Mouse (Mus musculus) embryonic facial prominence, embryonic 14.5 days (tissue): Measurements from ENCODE around the gene Mapkapk2. TPM values are rescaled to one million over a fixed set of nuclear protein-coding genes. Genes with fewer than 3 reads are reported as not detected.

Experiments
- ATAC-seq: fragments of 200-750 bp; cut with Nextera tagmentation; 2 replicates; pipeline ENCODE4 v1.8.0; 2017; ENCODE audit warnings: low read depth, moderate number of reproducible peaks, moderate TSS enrichment
- DNase-seq: peaks from one replicate; pipeline ENCODE4 v3.0.0-alpha.2; 2015; ENCODE audit warnings: low spot score
- H3K27ac ChIP-seq: fragments of 300-500 bp; sonication (generic); replicated peaks from 2 replicates; pipeline ENCODE4 v1.5.1; 2014; ENCODE audit warnings: low read depth, mild to moderate bottlenecking, low read length, moderate library complexity
- H3K27me3 ChIP-seq: fragments of 300-500 bp; sonication (generic); replicated peaks from 2 replicates; pipeline ENCODE4 v1.6.1; 2014; ENCODE audit warnings: low read length; ENCODE audit not compliant: control insufficient read depth, insufficient read depth
- H3K36me3 ChIP-seq: fragments of 300-500 bp; sonication (generic); 2 replicates; pipeline ENCODE4 v1.6.1; 2014; ENCODE audit warnings: low read length, mixed read lengths; ENCODE audit not compliant: control insufficient read depth, insufficient read depth
- H3K4me1 ChIP-seq: fragments of 300-500 bp; sonication (generic); 2 replicates; pipeline ENCODE4 v1.6.1; 2014; ENCODE audit warnings: antibody characterized with exemption, low read length; ENCODE audit not compliant: control insufficient read depth, insufficient read depth
- H3K4me2 ChIP-seq: fragments of 300-500 bp; sonication (generic); 2 replicates; pipeline ENCODE4 v1.6.1; 2014; ENCODE audit warnings: low read depth, mild to moderate bottlenecking, low read length, moderate library complexity, mixed read lengths
- H3K4me3 ChIP-seq: fragments of 300-500 bp; sonication (generic); 2 replicates; pipeline ENCODE4 v1.5.1; 2014; ENCODE audit warnings: low read depth, mild to moderate bottlenecking, low read length
- H3K9ac ChIP-seq: fragments of 300-500 bp; sonication (generic); 2 replicates; pipeline ENCODE4 v1.6.1; 2014; ENCODE audit warnings: low read depth, mild to moderate bottlenecking, low read length, moderate library complexity, mixed read lengths
- H3K9me3 ChIP-seq: fragments of 300-500 bp; sonication (generic); 2 replicates; pipeline ENCODE4 v1.6.1; 2016; ENCODE audit warnings: low read length; ENCODE audit not compliant: control insufficient read depth
- WGBS: fragments of 180-500 bp; shearing (Covaris S2); extraction: QIAGEN DNeasy Blood & Tissue Kit; methylation state at CpG from one replicate; pipeline ENCODE4 v1.1.7; 2014; 5-methylcytosine and 5-hydroxymethylcytosine counted together
- polyA plus RNA-seq: library from polyadenylated mRNA; unstranded; fragments of >200 nt; fragmentation: Nextera tagmentation; extraction: Ambion mirVana; gene quantifications from 2 replicates; pipeline ENCODE4 v1.2.1, GENCODE M21; 2014

Gene Mapkapk2
- polyA plus RNA-seq, 1 experiment from 2014 or later = 47.8 TPM

GRCm38 (mm10) chr1:131020425-131021310 lies 77.0 kb downstream of the Mapkapk2 start:
- Histone ChIP-seq H3K4me2 (no peak overlapping the region), H3K36me3 (no peaks in the 10 kb centered on the region), H3K9me3 (no peaks in the 10 kb centered on the region), H3K27ac (no peak overlapping the region), H3K27me3 (no peaks in the 10 kb centered on the region), H3K4me1 (0 out of 2 replicates have a peak, but pooled peaks cover 4% of the 10 kb centered on the region), H3K9ac (no peak overlapping the region), H3K4me3 (no peak overlapping the region)
- ATAC-seq (no peak), DNase-seq (no peak)
- WGBS = 46% methylated on average over 12 of the region's 12 CpGs

GRCm38 (mm10) chr1:131019492-131020098 lies 78.0 kb downstream of the Mapkapk2 start, which contains the start of gene Il10:
TSS of gene Il10 (plus strand) at chr1:131019845.
- DNase-seq (no peak), ATAC-seq (no peak)
- Histone ChIP-seq H3K9me3 (no peaks in the 10 kb centered on the region), H3K9ac (no peak within 1 kb of the TSS), H3K4me1 (0 out of 2 replicates have a peak, but pooled peaks cover 4% of the 10 kb centered on the region), H3K36me3 (no peaks in the 10 kb centered on the region), H3K4me2 (no peak within 1 kb of the TSS), H3K27ac (no peak within 1 kb of the TSS), H3K4me3 (no peak within 1 kb of the TSS), H3K27me3 (no peaks in the 10 kb centered on the region)
- WGBS = 72% methylated on average over 8 of the region's 8 CpGs

GRCm38 (mm10) chr1:131015879-131016278 lies 81.7 kb downstream of the Mapkapk2 start:
- Histone ChIP-seq H3K4me2 (no peak overlapping the region), H3K27me3 (no peaks in the 10 kb centered on the region), H3K9ac (no peak overlapping the region), H3K36me3 (no peaks in the 10 kb centered on the region), H3K27ac (no peak overlapping the region), H3K9me3 (no peaks in the 10 kb centered on the region), H3K4me3 (no peak overlapping the region), H3K4me1 (0 out of 2 replicates have a peak, but pooled peaks cover 4% of the 10 kb centered on the region)
- DNase-seq (no peak), ATAC-seq (no peak)
- 90% methylated on average over 7 of the region's 7 CpGs for WGBS

GRCm38 (mm10) chr1:131015281-131015680 lies 82.3 kb downstream of the Mapkapk2 start:
- H3K4me1 ChIP-seq = 0 out of 2 replicates have a peak, but pooled peaks cover 1% of the 10 kb centered on the region
- H3K4me2 ChIP-seq = no peak overlapping the region
- ATAC-seq (no peak), DNase-seq (no peak)
- no peak overlapping the region for H3K4me3 ChIP-seq
- 79% methylated on average over 6 of the region's 6 CpGs for WGBS
- H3K27me3 ChIP-seq = no peaks in the 10 kb centered on the region
- no peak overlapping the region for H3K9ac ChIP-seq
- no peaks in the 10 kb centered on the region for H3K36me3 ChIP-seq
- H3K9me3 ChIP-seq = no peaks in the 10 kb centered on the region
- no peak overlapping the region for H3K27ac ChIP-seq

GRCm38 (mm10) chr1:131013926-131014325 lies 83.7 kb downstream of the Mapkapk2 start:
- Histone ChIP-seq H3K27ac (no peak overlapping the region), H3K36me3 (no peaks in the 10 kb centered on the region), H3K4me1 (no peaks in the 10 kb centered on the region), H3K4me2 (no peak overlapping the region), H3K27me3 (no peaks in the 10 kb centered on the region), H3K9ac (no peak overlapping the region), H3K4me3 (no peak overlapping the region), H3K9me3 (no peaks in the 10 kb centered on the region)
- ATAC-seq (no peak), DNase-seq (no peak)
- 83% methylated on average over 5 of the region's 5 CpGs for WGBS

GRCm38 (mm10) chr1:131012494-131012893 lies 85.1 kb downstream of the Mapkapk2 start:
- no peaks in the 10 kb centered on the region for H3K27me3 ChIP-seq
- no peak overlapping the region for H3K9ac ChIP-seq
- H3K9me3 ChIP-seq = no peaks in the 10 kb centered on the region
- H3K27ac ChIP-seq = no peak overlapping the region
- H3K4me1 ChIP-seq = no peaks in the 10 kb centered on the region
- H3K36me3 ChIP-seq = no peaks in the 10 kb centered on the region
- ATAC-seq = no peak
- H3K4me2 ChIP-seq = no peak overlapping the region
- no peak for DNase-seq
- WGBS = 75% methylated on average over 8 of the region's 8 CpGs
- H3K4me3 ChIP-seq = no peak overlapping the region

GRCm38 (mm10) chr1:131010201-131011153 lies 87.1 kb downstream of the Mapkapk2 start:
- Histone ChIP-seq H3K4me1 (no peaks in the 10 kb centered on the region), H3K9ac (no peak overlapping the region), H3K27ac (no peak overlapping the region), H3K9me3 (no peaks in the 10 kb centered on the region), H3K4me3 (no peak overlapping the region), H3K36me3 (no peaks in the 10 kb centered on the region), H3K27me3 (no peaks in the 10 kb centered on the region), H3K4me2 (no peak overlapping the region)
- WGBS = 62% methylated on average over 17 of the region's 17 CpGs
- DNase-seq (peak; percentile 14), ATAC-seq (no peak)

- no peaks in the 10 kb centered on the region for H3K4me1 ChIP-seq
- no peak for ATAC-seq
- no peak overlapping the region for H3K4me2 ChIP-seq
- H3K36me3 ChIP-seq = no peaks in the 10 kb centered on the region
- H3K27ac ChIP-seq = no peak overlapping the region
- no peak overlapping the region for H3K4me3 ChIP-seq
- H3K9me3 ChIP-seq = no peaks in the 10 kb centered on the region
- H3K27me3 ChIP-seq = no peaks in the 10 kb centered on the region
- WGBS = 79% methylated on average over 1 of the region's 1 CpGs
- no peak overlapping the region for H3K9ac ChIP-seq
- DNase-seq = no peak
These were observed 91.6 kb downstream of the Mapkapk2 start for GRCm38 (mm10) chr1:131006069-131006468.
